Mouse (Mus musculus) megakaryocyte progenitor cell, adult 5-6 weeks (primary cell): ENCODE data around the gene Rps3a1. TPM values are rescaled to one million over a fixed set of nuclear protein-coding genes. Genes with fewer than 3 reads are reported as not detected.
A peak's percentile ranks its signal among the peaks of the same experiment; 100 is the strongest.

Source experiments
- ATAC-seq: replicated peaks from 2 replicates; pipeline ENCODE4 v1.8.0; 2016; ENCODE audit warnings: mild to moderate bottlenecking, moderate TSS enrichment, inconsistent platforms; ENCODE audit not compliant: poor library complexity
- total RNA-seq, 2 experiments: library from RNA; stranded (forward) in 1 of 2; stranded (reverse) in 1 of 2; fragments of 157-497, 149-512 nt in 1 of 2; fragments of 200-1000 nt in 1 of 2; gene quantifications; 2 replicates each; pipeline versions ENCODE4 v1.2.3 to v1.2.4; 2015 to 2017

The Rps3a1 gene
- total RNA-seq, 2 experiments from 2014 or later, result 3,851 to 6,854 TPM

DNA sequence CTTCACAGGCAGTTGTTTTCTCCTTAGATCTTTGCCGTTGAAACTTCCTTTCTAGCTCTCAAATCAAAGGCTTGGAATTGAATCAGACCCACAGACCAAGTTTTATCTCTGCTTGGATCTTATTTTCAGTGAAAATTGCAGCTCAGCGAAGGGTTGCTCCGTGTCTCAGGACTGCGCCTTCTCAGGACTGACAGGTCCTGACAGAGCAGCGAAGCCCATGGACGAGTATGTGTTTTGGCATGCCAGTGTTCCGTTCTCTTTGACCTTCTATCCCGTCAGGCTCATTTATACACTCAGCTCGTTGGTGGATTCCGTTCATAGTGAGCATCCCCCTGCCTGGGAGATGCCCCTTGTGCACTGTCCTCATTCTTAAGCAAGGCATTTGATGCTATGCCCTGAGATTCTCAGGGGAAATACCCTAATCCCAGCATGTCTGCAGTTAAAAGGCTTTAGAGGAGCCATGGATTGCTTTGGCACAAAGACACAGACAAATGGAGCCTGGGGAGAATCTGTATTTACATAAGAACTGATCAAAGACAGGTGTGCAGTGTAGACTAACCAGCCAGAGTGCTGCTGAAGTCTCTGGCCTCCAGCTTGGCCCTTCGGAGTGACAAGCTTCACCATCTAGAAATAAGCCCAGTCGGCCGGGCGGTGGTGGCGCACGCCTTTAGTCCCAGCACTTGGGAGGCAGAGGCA lies 23.1 kb downstream of the Rps3a1 start:
- no peak for ATAC-seq

DNA sequence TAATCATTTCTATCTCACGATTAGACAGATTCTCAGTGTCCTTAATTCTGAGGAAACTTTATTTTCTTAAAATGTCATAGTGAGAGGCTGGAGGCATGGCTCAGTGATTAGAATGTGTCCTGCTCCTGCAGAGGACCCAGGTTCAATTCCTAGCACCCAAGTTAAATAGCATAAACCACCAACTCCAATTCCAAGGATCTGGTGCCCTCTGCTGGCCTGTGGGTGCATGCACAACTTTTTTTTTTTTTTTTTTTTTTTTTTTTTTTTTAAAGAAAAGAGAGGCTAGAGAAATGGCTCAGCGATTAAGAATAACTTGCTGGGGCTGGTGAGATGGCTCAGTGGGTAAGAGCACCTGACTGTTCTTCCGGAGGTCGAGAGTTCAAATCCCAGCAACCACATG lies 25.6 kb downstream of the Rps3a1 start:
- peak; percentile 56; the same call in 1 of the 2 replicates for ATAC-seq

DNA sequence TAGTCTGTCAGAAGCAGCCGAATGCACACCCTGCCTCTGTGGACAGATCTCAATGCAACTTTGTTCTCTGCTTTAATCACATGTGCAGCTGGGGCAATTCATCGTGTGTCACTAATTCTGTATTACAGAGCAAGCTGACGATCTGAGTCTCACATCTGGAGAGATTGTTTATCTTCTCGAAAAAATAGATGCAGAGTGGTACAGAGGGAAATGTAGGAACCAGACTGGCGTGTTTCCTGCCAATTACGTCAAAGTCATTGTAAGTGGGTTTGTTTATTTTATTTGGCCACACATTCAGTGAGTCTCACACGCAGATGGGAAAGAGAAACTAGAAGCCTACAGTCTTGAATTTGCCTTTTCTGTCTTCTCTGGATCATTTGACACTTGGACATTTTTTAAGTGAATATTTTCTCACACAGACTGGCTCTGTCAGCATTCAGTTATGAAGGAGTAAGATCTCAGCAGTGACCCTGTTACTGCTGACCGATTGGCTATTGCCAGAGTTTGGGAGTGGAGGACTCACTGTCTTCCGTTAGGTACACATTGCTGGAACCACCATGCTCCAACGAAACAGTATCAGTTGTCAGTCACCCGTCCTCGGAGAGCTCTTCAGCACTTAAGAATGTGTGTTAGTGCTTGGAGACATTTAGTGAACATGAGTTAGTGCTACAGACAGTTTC lies 27.7 kb downstream of the Rps3a1 start:
- no peak for ATAC-seq

DNA sequence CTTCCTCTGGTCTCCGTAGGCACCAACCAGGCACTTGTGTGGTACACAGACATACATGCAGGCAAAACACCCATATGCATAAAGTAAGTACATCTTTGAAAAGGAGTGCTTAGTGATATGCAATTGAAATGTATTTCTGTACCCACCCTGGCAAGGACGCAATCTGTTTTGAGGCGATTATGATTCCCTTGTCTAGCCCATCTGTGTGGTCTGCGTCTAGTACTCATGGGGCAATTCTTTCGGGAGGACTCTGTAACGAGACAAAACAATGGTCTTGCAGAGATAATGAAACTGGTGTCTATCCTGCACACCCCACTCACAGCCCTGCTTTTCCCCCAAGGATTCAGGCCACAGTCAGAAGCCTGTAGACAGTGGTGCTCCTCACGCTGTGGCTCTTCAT lies 29.7 kb downstream of the Rps3a1 start:
- peak; percentile 25; the same call in 1 of the 2 replicates for ATAC-seq

DNA sequence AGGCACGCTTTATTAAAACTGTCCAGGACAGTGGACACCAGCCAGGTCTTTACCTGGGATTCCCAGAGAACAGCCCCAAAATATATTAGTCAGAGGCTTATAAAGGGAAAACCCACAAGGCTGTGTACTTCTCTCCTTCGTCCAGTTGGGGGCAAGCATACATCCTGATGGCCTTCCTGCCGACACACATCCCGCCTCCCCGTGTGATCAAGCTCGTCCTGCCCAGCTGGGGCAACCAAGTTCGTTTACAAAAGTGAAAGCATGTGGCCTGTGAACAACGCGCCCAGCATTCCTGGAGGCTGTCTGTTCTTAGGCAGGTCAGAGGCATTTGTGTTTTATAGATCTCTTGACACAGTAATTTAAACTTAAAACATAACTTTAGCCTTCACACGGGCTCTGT lies 32.4 kb downstream of the Rps3a1 start:
- peak; percentile 92 for ATAC-seq

DNA sequence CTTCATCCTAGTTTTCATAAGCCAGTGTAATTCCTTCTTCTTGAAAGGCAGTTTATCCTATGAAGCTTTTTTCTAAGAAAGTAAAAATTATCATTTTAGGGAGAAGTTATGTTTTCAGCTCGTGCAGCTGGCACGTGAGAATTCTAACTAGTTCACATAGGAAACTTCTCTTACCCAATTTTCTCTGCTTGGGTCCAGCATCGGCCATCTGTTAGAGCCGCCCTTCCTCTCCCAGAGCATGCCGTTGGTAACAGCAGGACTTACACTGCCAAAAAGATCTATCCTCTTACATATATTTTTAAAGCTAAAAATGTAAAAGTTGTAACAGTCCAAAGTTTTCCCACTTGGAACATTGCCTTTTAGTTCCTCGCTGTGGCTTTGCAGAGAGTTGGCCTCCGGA lies 33.4 kb downstream of the Rps3a1 start:
- no peak for ATAC-seq

DNA sequence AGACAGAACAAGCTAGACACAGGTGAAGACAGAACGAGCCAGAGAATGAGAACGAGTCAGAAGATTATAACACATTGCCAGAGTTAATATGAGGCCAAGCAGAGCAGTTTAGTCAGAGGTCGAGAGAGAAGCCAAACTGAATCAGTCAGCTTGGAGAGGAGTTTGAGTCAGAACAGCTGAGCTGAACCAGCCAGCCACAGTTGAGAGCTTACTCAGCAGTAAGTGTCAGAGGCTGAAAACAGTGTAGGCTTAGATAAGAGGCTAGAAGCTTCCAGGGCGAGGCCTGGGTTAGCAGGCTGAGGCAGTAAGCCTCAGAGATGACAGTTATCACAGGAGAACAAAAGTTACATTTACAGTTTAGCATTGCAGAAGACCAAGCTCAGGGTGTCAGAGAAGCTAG lies 33.9 kb downstream of the Rps3a1 start:
- peak; percentile 67 for ATAC-seq

DNA sequence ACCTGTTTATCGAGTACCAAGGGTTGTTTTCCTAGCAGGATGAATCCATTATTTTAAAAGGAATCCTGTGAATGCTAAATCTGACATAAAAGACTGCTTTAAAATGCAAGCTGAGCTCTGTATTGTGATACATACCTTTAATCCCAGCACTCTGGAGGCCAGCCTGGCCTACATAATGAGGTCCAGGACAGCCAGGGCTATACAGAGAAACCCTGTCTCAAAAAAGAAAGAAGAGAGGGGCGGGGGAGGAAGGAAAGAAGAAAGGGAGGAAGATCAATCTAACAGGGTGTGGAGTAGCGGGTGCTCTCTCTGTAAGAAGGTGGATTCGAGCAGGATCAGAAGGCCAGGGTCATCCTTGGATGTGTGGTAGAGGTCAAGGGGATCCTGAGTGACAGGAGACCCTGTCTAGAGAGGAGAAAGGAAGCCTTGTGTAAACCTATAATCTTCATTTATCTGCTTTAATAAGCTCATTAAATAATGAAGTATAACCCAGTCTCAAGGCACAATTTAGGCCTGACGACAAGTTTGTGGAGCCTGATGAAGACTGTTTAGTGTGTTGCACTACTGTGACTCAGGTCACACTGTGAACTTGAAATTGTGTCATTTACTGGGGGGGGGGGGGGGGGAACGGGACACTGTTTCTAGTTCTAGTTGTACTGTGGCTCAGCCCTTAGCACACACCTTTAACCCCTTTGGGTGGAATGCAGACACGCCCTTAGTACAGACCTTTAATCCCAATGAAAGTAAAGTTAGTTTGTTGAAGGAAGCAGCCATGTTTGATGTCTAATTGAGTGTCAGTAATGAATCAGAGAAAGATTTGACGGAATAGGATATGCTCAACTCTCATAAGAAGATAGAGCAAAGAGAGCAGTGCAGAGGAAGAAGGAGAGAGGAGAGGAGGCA lies 34.6 kb downstream of the Rps3a1 start:
- no peak for ATAC-seq

DNA sequence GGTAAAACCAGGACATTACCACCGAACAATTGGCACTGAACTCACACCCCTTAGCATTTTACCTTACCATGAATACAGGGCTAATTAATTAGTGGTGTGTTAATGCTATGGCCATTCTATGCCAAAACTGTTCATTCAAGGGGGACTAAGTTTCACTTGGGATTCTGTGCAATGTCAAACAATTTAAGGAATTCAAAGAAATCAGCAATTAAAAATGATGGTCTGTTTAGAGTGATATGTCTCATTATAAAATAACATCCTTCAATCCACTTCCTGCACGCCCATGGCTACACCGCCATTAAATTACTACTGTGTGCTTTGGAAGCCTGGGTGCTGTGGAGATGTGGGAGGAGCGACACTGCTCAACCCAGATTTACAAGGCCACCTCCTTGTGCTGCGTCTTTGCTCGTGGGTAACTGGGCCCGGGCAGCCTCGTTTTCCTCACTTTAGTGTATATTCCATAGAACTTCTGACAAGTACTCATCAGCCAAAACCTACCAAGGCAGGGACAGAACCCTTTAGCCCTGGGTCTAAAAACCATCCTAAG lies 36.3 kb downstream of the Rps3a1 start:
- ATAC-seq, result no peak

DNA sequence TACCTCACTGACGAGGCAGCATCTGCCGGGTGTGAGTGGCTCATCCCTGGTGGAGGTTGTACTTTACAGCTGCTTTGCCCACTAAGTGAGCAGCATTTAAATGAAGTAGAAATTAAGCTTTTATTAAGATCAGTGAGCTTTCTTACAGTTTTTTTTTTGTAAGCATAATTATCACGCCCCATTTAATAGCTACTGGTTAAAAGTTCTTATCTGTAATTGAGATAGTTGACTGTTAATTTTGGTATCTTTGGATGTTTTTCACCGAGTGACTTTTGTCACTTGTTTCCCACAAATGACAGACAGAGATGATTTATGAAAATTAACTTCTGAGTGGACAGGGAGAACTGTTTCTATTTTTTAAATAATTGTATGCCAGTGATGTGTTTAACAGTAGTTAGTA lies 37.6 kb downstream of the Rps3a1 start:
- no peak for ATAC-seq

DNA sequence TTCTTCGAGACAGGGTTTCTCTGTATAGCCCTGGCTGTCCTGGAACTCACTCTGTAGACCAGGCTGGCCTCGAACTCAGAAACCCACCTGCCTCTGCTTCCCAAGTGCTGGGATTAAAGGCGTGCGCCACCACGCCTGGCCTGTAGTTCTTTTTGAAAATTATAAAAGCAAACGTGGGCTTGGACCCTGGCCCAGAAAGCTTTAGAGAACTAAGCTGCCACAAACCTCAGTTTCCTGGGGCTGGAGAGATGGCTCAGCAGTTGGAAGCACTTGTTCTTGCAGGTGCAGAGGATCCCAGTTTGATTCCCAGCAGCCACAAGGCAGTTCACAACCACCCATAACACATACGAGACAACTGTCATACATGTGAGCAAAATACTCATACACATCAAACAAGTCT lies 38.1 kb downstream of the Rps3a1 start:
- ATAC-seq, result 0 out of 2 replicates have a peak, but pooled peaks have one; percentile 12

DNA sequence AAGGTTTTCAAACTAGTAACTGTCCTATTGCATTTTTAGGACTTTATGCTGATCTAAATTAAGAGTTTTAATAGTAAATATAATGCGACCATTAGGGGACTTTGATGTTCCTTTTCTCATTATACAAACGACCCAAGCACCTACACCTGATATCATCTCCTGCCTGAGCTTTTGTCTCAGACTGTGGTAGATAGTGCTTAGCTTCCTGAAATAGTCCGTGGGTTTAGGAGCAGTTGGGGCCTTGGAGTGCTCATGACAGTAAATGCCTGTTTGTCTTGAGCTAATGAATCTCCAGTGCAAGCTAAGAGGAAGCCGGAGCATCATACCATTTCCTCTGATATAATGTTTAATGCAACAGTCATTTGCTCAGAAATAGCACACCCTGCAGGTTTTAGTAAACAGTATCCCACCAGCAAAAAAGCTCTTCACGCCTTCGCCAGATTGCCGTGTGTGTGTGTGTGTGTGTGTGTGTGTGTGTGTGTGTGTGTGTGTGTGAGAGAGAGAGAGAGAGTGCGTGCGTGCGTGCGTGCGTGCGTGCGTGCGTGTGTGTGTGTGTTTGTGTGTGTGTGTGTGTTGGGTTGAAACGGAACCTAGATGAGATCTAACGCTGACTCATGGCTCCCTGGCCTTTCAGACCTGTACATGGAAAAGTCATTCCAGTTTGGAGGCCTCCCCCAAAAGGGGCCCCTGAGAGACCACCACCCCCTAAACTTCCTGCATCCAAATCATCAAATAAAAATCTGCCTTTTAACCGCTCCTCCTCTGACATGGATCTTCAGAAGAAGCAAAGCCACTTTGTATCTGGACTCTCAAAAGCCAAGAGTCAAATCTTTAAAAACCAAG lies 38.8 kb downstream of the Rps3a1 start:
- peak; percentile 72 for ATAC-seq

DNA sequence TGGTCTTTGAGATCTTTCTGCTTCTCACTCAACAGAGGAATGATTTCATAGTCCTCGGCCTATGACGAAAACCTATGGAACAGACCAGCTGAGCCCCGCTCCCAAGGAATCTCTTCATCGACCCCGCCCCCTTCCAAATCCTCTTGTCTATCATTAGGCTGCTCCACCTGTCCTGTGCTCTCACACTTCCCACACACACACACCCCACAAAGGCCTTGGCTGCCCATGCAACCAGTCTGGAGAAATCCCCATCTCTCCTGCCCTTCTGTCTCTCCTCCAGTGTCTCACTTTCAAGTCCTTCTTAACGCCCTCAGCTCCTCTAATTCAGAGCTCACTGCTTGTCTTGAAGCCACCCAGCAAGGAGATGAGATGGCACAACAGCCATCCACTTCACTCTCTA lies 40.5 kb downstream of the Rps3a1 start:
- ATAC-seq, result no peak

DNA sequence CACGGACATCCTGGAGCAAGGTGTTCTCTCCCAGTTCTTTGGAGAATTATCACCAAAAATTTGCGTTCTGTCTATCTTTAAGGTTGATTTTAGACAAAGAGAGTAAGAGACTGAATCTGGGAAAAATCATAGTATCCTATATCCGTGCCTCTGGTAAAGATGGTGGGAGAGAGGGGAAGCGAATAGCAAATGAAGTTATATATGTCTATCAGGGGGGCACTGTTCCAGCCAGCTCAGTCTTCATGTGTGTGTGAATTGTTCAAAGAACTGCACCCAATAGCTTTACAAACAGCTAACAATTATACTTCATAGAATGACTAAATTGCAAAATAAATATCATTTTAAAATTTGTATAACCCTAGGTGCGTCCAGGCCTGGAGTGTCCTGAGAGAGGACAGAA lies 48.6 kb downstream of the Rps3a1 start:
- ATAC-seq, result no peak

DNA sequence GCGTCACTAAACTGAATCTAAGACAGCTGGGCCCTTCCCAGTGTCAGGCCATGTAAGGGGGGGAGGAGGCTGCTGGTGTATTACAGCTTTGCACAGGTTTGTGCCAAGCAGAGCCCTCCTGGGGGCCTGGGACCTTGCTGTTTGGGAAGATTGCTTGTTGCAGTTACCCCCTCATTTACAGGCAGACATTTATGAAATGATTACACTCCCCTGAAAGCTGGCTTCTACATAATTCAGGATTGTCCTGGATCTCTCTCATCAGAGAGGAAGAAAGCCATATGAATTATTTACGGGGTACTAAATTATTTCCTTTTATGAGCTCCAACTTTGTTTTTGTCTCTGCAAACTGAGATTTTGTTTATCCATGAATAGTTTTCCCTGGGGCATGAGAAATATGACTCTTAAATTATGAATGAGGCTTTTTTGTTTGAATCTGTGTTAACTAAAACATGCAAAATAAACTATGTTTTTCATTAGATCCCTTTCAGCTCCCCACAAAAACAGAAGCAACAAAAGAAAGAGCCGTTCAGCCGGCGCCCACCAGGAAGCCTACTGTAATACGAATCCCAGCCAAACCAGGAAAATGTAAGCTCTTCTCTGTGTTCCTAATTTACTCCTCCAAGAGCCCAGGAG lies 49.2 kb downstream of the Rps3a1 start:
- ATAC-seq, result no peak

Other genes starting within 250 kb of the Rps3a1 start
- 3.3 and 3.6 TPM in 2 replicates for gene Sh3d19, start 171.6 kb downstream of the Rps3a1 start, total RNA-seq (2015)
- gene Sh3d19, start 171.6 kb downstream of the Rps3a1 start, total RNA-seq (2017), result 6.8 and 10.0 TPM in 2 replicates
- gene Prss48, start 140.2 kb downstream of the Rps3a1 start, total RNA-seq (2015), result not detected in 2 replicates
- not detected in 2 replicates for gene Prss48, start 140.2 kb downstream of the Rps3a1 start, total RNA-seq (2017)
- gene Lrba, start 82.0 kb upstream of the Rps3a1 start, total RNA-seq (2015), result 11.5 and 12.8 TPM in 2 replicates
- 16.4 and 17.2 TPM in 2 replicates for gene Lrba, start 82.0 kb upstream of the Rps3a1 start, total RNA-seq (2017)